Mouse (Mus musculus): ENCODE results near the gene Dock6.
A peak's percentile ranks its signal among the peaks of the same experiment; 100 is the strongest.
"Not testable (repeated sequence)": the region's sequence is repeated elsewhere in the genome, so short reads cannot be mapped to it uniquely, and the experiment has no call there.

Gene Dock6

GRCm38 (mm10) chr9:21808561-21808960 is 43.9 kb downstream of the Dock6 start:
- peak; percentile 45 for DNase-seq (ENCODE audit: low read depth, low spot score)

GRCm38 (mm10) chr9:21806976-21807375 is 45.5 kb downstream of the Dock6 start:
- DNase-seq (ENCODE audit: low read depth, low spot score) = peak; percentile 48

GRCm38 (mm10) chr9:21806363-21806762 is 46.1 kb downstream of the Dock6 start:
- peak; percentile 3 for DNase-seq (ENCODE audit: low read depth, low spot score)

- DNase-seq (ENCODE audit: low read depth, low spot score) = peak; percentile 51
These were observed 48.3 kb downstream of the Dock6 start for GRCm38 (mm10) chr9:21803986-21804644.

GRCm38 (mm10) chr9:21801591-21801990 is 50.8 kb downstream of the Dock6 start:
- DNase-seq (ENCODE audit: low read depth, low spot score) = no peak

GRCm38 (mm10) chr9:21801121-21801520 is 51.3 kb downstream of the Dock6 start:
- no peak for DNase-seq (ENCODE audit: low read depth, low spot score)

GRCm38 (mm10) chr9:21799010-21799350 is 53.5 kb downstream of the Dock6 start:
- DNase-seq (ENCODE audit: low read depth, low spot score) = no peak

- peak; percentile 74 for DNase-seq (ENCODE audit: low read depth, low spot score)
These were observed 54.0 kb downstream of the Dock6 start, which contains the start of gene Kank2 for GRCm38 (mm10) chr9:21798345-21799009. Gene Kank2, minus strand, starts transcription at chr9:21798744.

- no peak for DNase-seq (ENCODE audit: low read depth, low spot score)
These were observed 54.5 kb downstream of the Dock6 start for GRCm38 (mm10) chr9:21797921-21798344.

GRCm38 (mm10) chr9:21796919-21797318 is 55.5 kb downstream of the Dock6 start:
- no peak for DNase-seq (ENCODE audit: low read depth, low spot score)

- DNase-seq (ENCODE audit: low read depth, low spot score) = no peak
These were observed 56.2 kb downstream of the Dock6 start for GRCm38 (mm10) chr9:21796259-21796658.

- no peak for DNase-seq (ENCODE audit: low read depth, low spot score)
These were observed 56.9 kb downstream of the Dock6 start for GRCm38 (mm10) chr9:21795579-21795978.

GRCm38 (mm10) chr9:21794925-21795324 is 57.5 kb downstream of the Dock6 start:
- DNase-seq (ENCODE audit: low read depth, low spot score) = no peak

GRCm38 (mm10) chr9:21794344-21794834 is 58.0 kb downstream of the Dock6 start:
- no peak for DNase-seq (ENCODE audit: low read depth, low spot score)

- not testable (repeated sequence) for DNase-seq (ENCODE audit: low read depth, low spot score)
These were observed 58.9 kb downstream of the Dock6 start for GRCm38 (mm10) chr9:21793507-21793906.

GRCm38 (mm10) chr9:21792644-21793043 is 59.8 kb downstream of the Dock6 start:
- DNase-seq (ENCODE audit: low read depth, low spot score) = no peak

GRCm38 (mm10) chr9:21791861-21792260 is 60.6 kb downstream of the Dock6 start:
- no peak for DNase-seq (ENCODE audit: low read depth, low spot score)

- DNase-seq (ENCODE audit: low read depth, low spot score) = no peak
These were observed 64.2 kb downstream of the Dock6 start for GRCm38 (mm10) chr9:21788234-21788633.

GRCm38 (mm10) chr9:21787654-21788053 is 64.8 kb downstream of the Dock6 start:
- DNase-seq (ENCODE audit: low read depth, low spot score) = no peak

- DNase-seq (ENCODE audit: low read depth, low spot score) = peak; percentile 53
These were observed 65.5 kb downstream of the Dock6 start for GRCm38 (mm10) chr9:21786906-21787305.

- DNase-seq (ENCODE audit: low read depth, low spot score) = not testable (repeated sequence)
These were observed 66.1 kb downstream of the Dock6 start for GRCm38 (mm10) chr9:21786309-21786708.

- DNase-seq (ENCODE audit: low read depth, low spot score) = no peak
These were observed 67.7 kb downstream of the Dock6 start for GRCm38 (mm10) chr9:21784517-21785307.

Measured in A20 (cell line).